Mouse (Mus musculus): Measurements from ENCODE around the gene Traf7. TPM values are rescaled to one million over a fixed set of nuclear protein-coding genes. Genes with fewer than 3 reads are reported as not detected.

Traf7 gene
- 3.7 TPM for polyA plus RNA-seq (2014; fragmentation: Illumina TruSeq; extraction: RNeasy Lipid Tissue Mini Kit (QIAGEN cat#74804); ENCODE audit: low replicate concordance)

DNA sequence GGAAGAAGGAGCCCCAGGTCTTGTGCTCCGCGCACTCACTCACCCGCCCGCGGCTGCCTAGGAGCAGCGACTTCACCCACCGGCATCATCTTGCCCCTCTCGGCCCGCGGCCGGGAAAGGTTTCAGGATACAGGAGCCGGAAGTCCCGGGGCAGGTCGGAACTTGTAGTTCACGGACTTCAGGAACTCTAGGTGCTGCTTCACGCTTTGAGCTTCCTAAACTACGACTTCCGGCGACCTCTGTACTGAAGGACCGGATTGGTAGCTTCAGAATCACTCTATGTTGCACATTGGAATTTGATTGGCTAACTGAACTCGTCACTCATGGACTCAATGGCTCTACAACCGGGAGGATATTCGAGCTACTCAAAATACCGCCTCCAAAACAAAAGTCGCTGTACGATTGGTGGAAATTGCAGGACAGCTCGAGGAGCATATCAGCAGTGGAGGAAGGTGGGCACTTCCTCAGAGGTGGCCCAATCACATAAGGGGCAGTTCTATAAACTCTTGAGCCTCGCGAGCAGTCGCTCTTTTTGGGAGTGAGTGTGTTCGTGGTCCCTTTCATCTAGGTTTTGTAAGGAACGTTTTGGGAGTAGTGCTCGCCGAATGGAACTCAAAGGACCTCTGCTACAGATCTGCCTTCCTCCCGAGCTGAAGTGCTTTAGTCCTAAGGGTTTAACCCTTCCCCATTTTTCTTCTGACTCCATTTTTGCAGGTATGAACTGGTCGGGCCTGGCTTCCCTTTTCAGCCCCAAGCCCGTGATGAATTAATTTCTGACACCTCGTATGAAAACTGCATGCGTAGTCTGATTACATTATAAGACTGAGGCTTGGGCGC lies at the start of gene Traf7:
TSS of gene Traf7 (minus strand) at position 216 of the 837 bp plus-strand sequence.

DNA sequence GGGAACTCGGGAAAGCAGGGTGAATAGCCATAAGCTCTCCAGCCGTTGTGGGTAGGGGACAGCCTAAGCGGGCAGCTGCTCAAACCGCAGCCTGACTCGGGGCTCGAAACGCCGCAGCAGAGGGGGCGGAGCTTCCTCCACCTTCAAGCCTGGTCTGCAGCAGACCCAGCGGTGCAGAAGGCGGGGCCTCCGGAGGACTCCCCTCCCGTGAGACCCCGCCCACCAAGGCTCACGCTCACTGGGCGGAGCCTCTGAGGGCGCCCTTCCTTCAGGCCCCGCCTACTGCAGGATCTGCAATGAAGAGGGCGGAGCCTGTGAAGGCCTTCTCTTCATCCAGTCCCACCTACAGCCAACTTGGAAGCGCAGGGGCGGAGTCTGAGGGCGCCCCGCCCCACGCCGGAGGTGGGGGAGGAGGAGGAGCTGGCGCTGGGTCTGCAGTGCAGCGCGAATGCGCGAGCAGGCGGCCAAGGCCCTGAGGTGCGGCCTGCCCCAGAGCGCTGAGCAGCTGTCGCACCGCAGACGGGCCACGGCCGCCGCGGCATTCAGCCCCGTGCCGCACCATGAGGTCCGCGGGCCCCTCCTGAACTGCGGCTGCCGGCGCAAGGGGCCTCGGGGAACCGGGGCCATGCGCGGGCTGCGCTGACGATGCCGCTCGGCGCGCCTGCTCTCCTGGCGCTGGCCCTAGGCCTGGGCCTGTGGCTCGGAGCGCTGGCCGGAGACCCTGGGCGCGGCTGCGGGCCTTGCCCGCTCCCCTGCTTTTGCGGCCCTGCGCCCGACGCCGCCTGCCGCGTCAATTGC lies 22.1 kb upstream of the Traf7 start, which contains the start of gene Pkd1:
TSS of gene Pkd1 (plus strand) at position 217 of the 798 bp plus-strand sequence.

DNA sequence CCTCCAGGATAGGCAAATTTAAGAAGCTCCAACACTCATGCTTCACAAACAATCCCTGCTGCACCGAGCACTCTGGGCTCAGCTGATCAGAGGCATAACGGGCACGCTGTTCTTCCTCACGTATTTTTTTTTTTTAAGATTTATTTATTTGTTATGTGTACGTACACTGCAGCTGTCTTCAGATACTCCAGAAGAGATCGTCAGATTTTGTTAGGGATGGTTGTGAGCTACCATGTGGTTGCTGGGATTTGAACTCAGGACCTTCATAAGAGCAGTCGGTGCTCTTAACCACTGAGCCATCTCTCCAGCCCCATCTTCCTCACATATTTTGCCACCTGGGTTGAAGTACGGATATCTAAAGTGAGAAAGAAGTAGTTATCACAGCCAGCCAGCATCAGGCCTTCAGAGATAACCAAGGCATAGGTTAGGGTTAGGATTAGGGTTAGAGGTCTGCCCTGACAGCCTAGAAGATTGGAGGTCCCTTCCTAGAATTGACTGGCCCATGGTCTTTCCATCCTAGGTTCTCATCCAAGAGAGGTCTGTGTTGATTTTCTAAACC lies 6.5 kb upstream of the Traf7 start, which contains the start of gene Rab26:
TSS of gene Rab26 (minus strand) at position 51 of the 559 bp plus-strand sequence.

DNA sequence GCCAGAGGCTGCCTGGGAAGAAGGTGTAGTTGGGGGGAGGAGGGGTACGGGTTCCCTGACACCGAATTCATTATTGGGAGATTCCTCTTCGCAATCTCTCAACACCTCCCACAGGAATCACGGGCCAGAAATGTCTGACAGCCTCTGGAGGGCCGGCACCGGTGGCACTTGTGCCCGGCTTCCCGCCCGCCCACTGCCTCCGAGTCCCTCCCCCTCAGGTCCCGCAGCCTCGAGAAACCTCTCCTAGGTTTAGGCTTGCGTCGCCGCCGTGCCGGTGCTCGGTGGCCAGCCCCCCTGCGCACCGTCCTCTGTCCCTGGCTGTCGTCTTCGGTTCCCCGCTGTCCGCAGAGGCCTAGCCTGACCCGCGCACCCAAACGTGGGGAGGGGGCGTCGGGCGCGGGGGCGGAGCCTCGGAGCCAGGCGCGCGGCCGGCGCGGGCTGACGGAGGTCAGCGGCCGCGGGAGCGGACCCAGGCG lies 39.5 kb downstream of the Traf7 start, which contains the start of gene Caskin1:
TSS of gene Caskin1 (plus strand) at position 416 of the 476 bp plus-strand sequence.

DNA sequence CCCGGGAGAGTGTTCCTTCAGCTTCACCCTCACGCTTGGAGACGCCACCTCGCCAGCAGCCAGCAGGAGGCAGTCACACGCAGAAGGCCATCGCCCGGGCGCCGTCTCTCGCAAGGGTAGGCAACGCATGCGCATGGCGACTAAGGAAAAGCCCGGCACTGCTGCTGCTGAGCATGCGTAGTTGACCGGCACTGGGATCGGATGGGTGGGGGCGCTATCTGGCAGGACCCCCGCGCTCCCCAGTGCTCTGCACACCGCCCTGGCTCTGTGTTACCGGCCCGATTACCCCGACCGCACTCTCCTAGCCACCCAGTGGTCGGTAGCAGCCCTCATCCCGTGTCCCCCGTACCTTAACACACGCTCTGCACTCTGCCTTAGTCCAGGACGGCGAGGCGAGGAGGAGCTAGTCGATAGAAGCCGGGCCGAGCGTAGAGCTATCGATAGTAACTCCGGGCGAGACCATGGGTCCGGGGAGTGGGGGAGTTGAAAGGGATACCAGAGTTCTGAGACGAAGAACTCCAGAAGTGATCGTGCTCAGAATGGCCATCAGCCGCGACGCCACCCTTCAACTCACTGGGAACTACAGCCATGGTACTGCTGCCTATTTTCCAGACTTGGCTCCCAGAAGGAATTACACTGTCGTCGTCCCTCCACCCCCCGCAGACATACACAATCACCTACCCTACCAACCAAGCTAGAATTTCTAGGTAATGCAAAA lies 48.9 kb downstream of the Traf7 start, which contains the start of gene Mlst8:
TSS of gene Mlst8 (minus strand) at position 416 of the 718 bp plus-strand sequence.

DNA sequence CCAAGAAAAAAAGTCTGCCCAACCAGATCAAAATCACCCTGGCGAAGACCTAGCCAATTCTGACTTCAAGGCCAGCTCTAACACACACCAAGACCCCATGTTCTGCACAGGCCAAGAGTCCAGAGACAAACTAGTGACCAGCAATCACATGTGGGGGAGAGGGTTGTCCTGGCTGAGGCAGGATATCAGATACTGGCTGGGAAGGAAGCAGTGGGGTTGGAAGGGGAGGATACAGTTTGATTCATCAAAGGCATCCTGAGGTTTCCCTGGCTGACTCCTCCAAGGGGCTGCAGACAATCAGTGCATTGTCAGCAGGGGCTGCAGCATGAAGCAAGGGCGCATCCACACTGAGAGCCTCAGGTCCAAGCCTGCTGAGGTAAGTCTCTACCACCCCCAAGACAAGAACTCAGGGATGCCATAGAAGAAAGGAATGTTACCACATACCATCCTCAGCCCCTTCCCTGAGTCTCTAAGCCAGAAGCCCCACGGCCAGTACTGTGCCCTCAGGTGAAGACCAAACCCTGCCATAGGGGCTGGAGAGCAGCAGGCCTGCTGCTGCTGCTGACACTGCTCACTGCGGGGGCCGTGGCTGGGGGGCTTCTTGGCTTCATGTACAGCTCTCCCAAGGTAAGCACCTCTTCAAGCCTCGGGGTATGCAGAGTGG lies 54.0 kb downstream of the Traf7 start, which contains the start of gene Bricd5:
TSS of gene Bricd5 (plus strand) at position 273 of the 664 bp plus-strand sequence.

DNA sequence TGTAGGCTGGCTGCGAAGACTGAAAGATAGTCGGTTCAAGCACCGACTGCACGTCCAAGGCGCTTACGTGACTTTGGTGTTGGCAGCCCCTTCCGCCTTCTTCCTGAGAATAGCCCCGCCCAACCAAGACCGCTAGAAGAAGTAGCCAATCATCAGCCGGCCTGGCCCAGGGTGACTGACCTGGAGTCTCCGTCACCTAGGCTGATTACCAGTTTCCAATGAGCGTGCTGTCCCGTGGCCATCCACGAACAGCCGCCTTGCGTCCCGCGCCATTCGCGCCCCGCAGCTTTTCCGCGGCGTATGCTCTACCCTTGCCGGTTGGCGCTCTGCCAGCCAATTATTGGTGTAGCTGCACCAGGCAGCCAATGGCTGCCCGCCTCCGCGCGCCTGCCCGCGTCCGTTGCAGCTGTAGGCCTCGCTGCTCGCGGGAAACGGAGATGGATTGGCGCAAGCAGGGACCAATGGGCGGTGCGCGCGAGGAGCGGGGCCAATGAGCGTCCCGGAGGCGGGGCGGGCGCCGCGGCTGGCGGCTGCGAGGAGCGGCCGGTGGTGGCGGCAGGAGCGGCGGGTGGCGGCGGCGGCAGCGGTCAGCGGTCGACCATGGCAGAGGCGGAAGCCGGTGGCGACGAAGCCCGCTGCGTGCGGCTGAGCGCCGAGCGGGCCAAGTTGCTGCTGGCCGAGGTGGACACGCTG lies 57.7 kb downstream of the Traf7 start, which contains the start of the genes E4f1 and Pgp:
TSS of gene E4f1 (minus strand) at position 404 of the 693 bp plus-strand sequence.
TSS of gene Pgp (plus strand) at position 483 of the 693 bp plus-strand sequence.

Other genes with a start within 250 kb of the Traf7 start
- not detected for gene Abca17, start 176.9 kb downstream of the Traf7 start, polyA plus RNA-seq (2014; fragmentation: Illumina TruSeq; extraction: RNeasy Lipid Tissue Mini Kit (QIAGEN cat#74804); ENCODE audit: low replicate concordance)
- gene Abca3, start 176.0 kb downstream of the Traf7 start, polyA plus RNA-seq (2014; fragmentation: Illumina TruSeq; extraction: RNeasy Lipid Tissue Mini Kit (QIAGEN cat#74804); ENCODE audit: low replicate concordance): 1.4 TPM
- 70.5 TPM for gene Rnps1, start 113.4 kb downstream of the Traf7 start, polyA plus RNA-seq (2014; fragmentation: Illumina TruSeq; extraction: RNeasy Lipid Tissue Mini Kit (QIAGEN cat#74804); ENCODE audit: low replicate concordance)
- 15.5 TPM for gene Eci1, start 101.3 kb downstream of the Traf7 start, polyA plus RNA-seq (2014; fragmentation: Illumina TruSeq; extraction: RNeasy Lipid Tissue Mini Kit (QIAGEN cat#74804); ENCODE audit: low replicate concordance)
- gene Dnase1l2, start 84.8 kb downstream of the Traf7 start, polyA plus RNA-seq (2014; fragmentation: Illumina TruSeq; extraction: RNeasy Lipid Tissue Mini Kit (QIAGEN cat#74804); ENCODE audit: low replicate concordance): not detected
- gene E4f1, start 57.6 kb downstream of the Traf7 start, polyA plus RNA-seq (2014; fragmentation: Illumina TruSeq; extraction: RNeasy Lipid Tissue Mini Kit (QIAGEN cat#74804); ENCODE audit: low replicate concordance): 0.67 TPM
- gene Pgp, start 57.5 kb downstream of the Traf7 start, polyA plus RNA-seq (2014; fragmentation: Illumina TruSeq; extraction: RNeasy Lipid Tissue Mini Kit (QIAGEN cat#74804); ENCODE audit: low replicate concordance): 39.1 TPM
- not detected for gene Bricd5, start 54.1 kb downstream of the Traf7 start, polyA plus RNA-seq (2014; fragmentation: Illumina TruSeq; extraction: RNeasy Lipid Tissue Mini Kit (QIAGEN cat#74804); ENCODE audit: low replicate concordance)
- 3.2 TPM for gene Mlst8, start 48.9 kb downstream of the Traf7 start, polyA plus RNA-seq (2014; fragmentation: Illumina TruSeq; extraction: RNeasy Lipid Tissue Mini Kit (QIAGEN cat#74804); ENCODE audit: low replicate concordance)
- not detected for gene Caskin1, start 39.3 kb downstream of the Traf7 start, polyA plus RNA-seq (2014; fragmentation: Illumina TruSeq; extraction: RNeasy Lipid Tissue Mini Kit (QIAGEN cat#74804); ENCODE audit: low replicate concordance)
- not detected for gene Rab26, start 6.3 kb upstream of the Traf7 start, polyA plus RNA-seq (2014; fragmentation: Illumina TruSeq; extraction: RNeasy Lipid Tissue Mini Kit (QIAGEN cat#74804); ENCODE audit: low replicate concordance)
- gene Pkd1, start 21.9 kb upstream of the Traf7 start, polyA plus RNA-seq (2014; fragmentation: Illumina TruSeq; extraction: RNeasy Lipid Tissue Mini Kit (QIAGEN cat#74804); ENCODE audit: low replicate concordance): 0.93 TPM
- gene Tsc2, start 104.7 kb upstream of the Traf7 start, polyA plus RNA-seq (2014; fragmentation: Illumina TruSeq; extraction: RNeasy Lipid Tissue Mini Kit (QIAGEN cat#74804); ENCODE audit: low replicate concordance): 3.3 TPM
- not detected for gene Nthl1, start 104.7 kb upstream of the Traf7 start, polyA plus RNA-seq (2014; fragmentation: Illumina TruSeq; extraction: RNeasy Lipid Tissue Mini Kit (QIAGEN cat#74804); ENCODE audit: low replicate concordance)
- gene Slc9a3r2, start 122.4 kb upstream of the Traf7 start, polyA plus RNA-seq (2014; fragmentation: Illumina TruSeq; extraction: RNeasy Lipid Tissue Mini Kit (QIAGEN cat#74804); ENCODE audit: low replicate concordance): 3.3 TPM
- not detected for gene Npw, start 130.5 kb upstream of the Traf7 start, polyA plus RNA-seq (2014; fragmentation: Illumina TruSeq; extraction: RNeasy Lipid Tissue Mini Kit (QIAGEN cat#74804); ENCODE audit: low replicate concordance)
- 1.8 TPM for gene Zfp598, start 141.7 kb upstream of the Traf7 start, polyA plus RNA-seq (2014; fragmentation: Illumina TruSeq; extraction: RNeasy Lipid Tissue Mini Kit (QIAGEN cat#74804); ENCODE audit: low replicate concordance)
- gene Syngr3, start 162.0 kb upstream of the Traf7 start, polyA plus RNA-seq (2014; fragmentation: Illumina TruSeq; extraction: RNeasy Lipid Tissue Mini Kit (QIAGEN cat#74804); ENCODE audit: low replicate concordance): 0.37 TPM
- 6.1 TPM for gene Gfer, start 168.2 kb upstream of the Traf7 start, polyA plus RNA-seq (2014; fragmentation: Illumina TruSeq; extraction: RNeasy Lipid Tissue Mini Kit (QIAGEN cat#74804); ENCODE audit: low replicate concordance)
- gene Noxo1, start 168.3 kb upstream of the Traf7 start, polyA plus RNA-seq (2014; fragmentation: Illumina TruSeq; extraction: RNeasy Lipid Tissue Mini Kit (QIAGEN cat#74804); ENCODE audit: low replicate concordance): 3.7 TPM
- not detected for gene Tbl3, start 179.7 kb upstream of the Traf7 start, polyA plus RNA-seq (2014; fragmentation: Illumina TruSeq; extraction: RNeasy Lipid Tissue Mini Kit (QIAGEN cat#74804); ENCODE audit: low replicate concordance)
- gene Rnf151, start 190.1 kb upstream of the Traf7 start, polyA plus RNA-seq (2014; fragmentation: Illumina TruSeq; extraction: RNeasy Lipid Tissue Mini Kit (QIAGEN cat#74804); ENCODE audit: low replicate concordance): not detected
- gene Rps2, start 190.2 kb upstream of the Traf7 start, polyA plus RNA-seq (2014; fragmentation: Illumina TruSeq; extraction: RNeasy Lipid Tissue Mini Kit (QIAGEN cat#74804); ENCODE audit: low replicate concordance): 275 TPM
- gene Ndufb10, start 196.5 kb upstream of the Traf7 start, polyA plus RNA-seq (2014; fragmentation: Illumina TruSeq; extraction: RNeasy Lipid Tissue Mini Kit (QIAGEN cat#74804); ENCODE audit: low replicate concordance): 66.2 TPM
- gene Rpl3l, start 199.9 kb upstream of the Traf7 start, polyA plus RNA-seq (2014; fragmentation: Illumina TruSeq; extraction: RNeasy Lipid Tissue Mini Kit (QIAGEN cat#74804); ENCODE audit: low replicate concordance): not detected
- 2.0 TPM for gene Msrb1, start 208.7 kb upstream of the Traf7 start, polyA plus RNA-seq (2014; fragmentation: Illumina TruSeq; extraction: RNeasy Lipid Tissue Mini Kit (QIAGEN cat#74804); ENCODE audit: low replicate concordance)
- gene Hs3st6, start 225.1 kb upstream of the Traf7 start, polyA plus RNA-seq (2014; fragmentation: Illumina TruSeq; extraction: RNeasy Lipid Tissue Mini Kit (QIAGEN cat#74804); ENCODE audit: low replicate concordance): not detected